Mouse (Mus musculus) lung, embryonic 16.5 days (tissue): Measurements from ENCODE around the gene Gpatch2. TPM values are rescaled to one million over a fixed set of nuclear protein-coding genes. Genes with fewer than 3 reads are reported as not detected.

Experiments used
- ATAC-seq: fragments of 200-750 bp; cut with Nextera tagmentation; 2 replicates; pipeline ENCODE4 v1.8.0; 2017; ENCODE audit warnings: low read depth, mild to moderate bottlenecking, moderate library complexity
- H3K27ac ChIP-seq: fragments of 300-500 bp; sonication (generic); 2 replicates; pipeline ENCODE4 v1.5.1; 2014; ENCODE audit warnings: mild to moderate bottlenecking, control low read depth, low read length
- H3K27me3 ChIP-seq: fragments of 300-500 bp; sonication (generic); 2 replicates; pipeline ENCODE4 v1.6.1; 2014; ENCODE audit warnings: low read depth, low read length, mixed read lengths; ENCODE audit not compliant: control insufficient read depth, insufficient read depth
- H3K36me3 ChIP-seq: fragments of 300-500 bp; sonication (generic); 2 replicates; pipeline ENCODE4 v1.6.1; 2014; ENCODE audit warnings: low read length; ENCODE audit not compliant: control insufficient read depth, insufficient read depth
- H3K4me1 ChIP-seq: fragments of 300-500 bp; sonication (generic); replicated peaks from 2 replicates; pipeline ENCODE4 v1.6.1; 2014; ENCODE audit warnings: low read length, mixed read lengths; ENCODE audit not compliant: control insufficient read depth, insufficient read depth
- H3K4me2 ChIP-seq: fragments of 300-500 bp; sonication (generic); 2 replicates; pipeline ENCODE4 v1.6.1; 2014; ENCODE audit warnings: low read depth, low read length, control low read depth
- H3K4me3 ChIP-seq: fragments of 300-500 bp; sonication (generic); 2 replicates; pipeline ENCODE4 v1.5.1; 2014; ENCODE audit warnings: mild to moderate bottlenecking, low read length, control low read depth
- H3K9ac ChIP-seq: fragments of 300-500 bp; sonication (generic); 2 replicates; pipeline ENCODE4 v1.6.1; 2014; ENCODE audit warnings: low read length, control low read depth
- H3K9me3 ChIP-seq: fragments of 300-500 bp; sonication (generic); 2 replicates; pipeline ENCODE4 v1.6.1; 2016; ENCODE audit warnings: low read length; ENCODE audit not compliant: control insufficient read depth
- whole genome bisulfite sequencing: fragments of 180-500 bp; shearing (Covaris S2); extraction: QIAGEN DNeasy Blood & Tissue Kit; methylation state at CpG from one replicate; pipeline ENCODE4 v1.1.7; 2014; 5-methylcytosine and 5-hydroxymethylcytosine counted together
- polyA plus RNA-seq: library from polyadenylated mRNA; unstranded; fragments of >200 nt; fragmentation: Nextera tagmentation; extraction: Ambion mirVana; gene quantifications from 2 replicates; pipeline ENCODE4 v1.2.1, GENCODE M21; 2015

Gene Gpatch2
- polyA plus RNA-seq, 1 experiment from 2014 or later: 18.5 TPM

GRCm38 (mm10) chr1:187345156-187345555 is 129.8 kb downstream of the Gpatch2 start:
- 86% methylated on average over 5 of the region's 5 CpGs for WGBS
- Histone ChIP-seq H3K4me2 (no peak overlapping the region), H3K9me3 (no peaks in the 10 kb centered on the region), H3K36me3 (peaks cover 14% of the 10 kb centered on the region), H3K9ac (no peak overlapping the region), H3K4me1 (no peaks in the 10 kb centered on the region), H3K4me3 (no peak overlapping the region), H3K27ac (no peak overlapping the region), H3K27me3 (no peaks in the 10 kb centered on the region)
- no peak for ATAC-seq

GRCm38 (mm10) chr1:187346923-187347322 is 131.6 kb downstream of the Gpatch2 start:
- Histone ChIP-seq H3K27me3 (no peaks in the 10 kb centered on the region), H3K27ac (no peak overlapping the region), H3K9me3 (no peaks in the 10 kb centered on the region), H3K36me3 (peaks cover 14% of the 10 kb centered on the region), H3K4me1 (no peaks in the 10 kb centered on the region), H3K4me2 (no peak overlapping the region), H3K4me3 (no peak overlapping the region), H3K9ac (no peak overlapping the region)
- no peak for ATAC-seq
- 92% methylated on average over 11 of the region's 11 CpGs for WGBS

GRCm38 (mm10) chr1:187347606-187348005 is 132.3 kb downstream of the Gpatch2 start:
- Histone ChIP-seq H3K9ac (no peak overlapping the region), H3K4me1 (no peaks in the 10 kb centered on the region), H3K4me2 (no peak overlapping the region), H3K36me3 (peaks cover 14% of the 10 kb centered on the region), H3K27me3 (no peaks in the 10 kb centered on the region), H3K9me3 (no peaks in the 10 kb centered on the region), H3K4me3 (no peak overlapping the region), H3K27ac (no peak overlapping the region)
- 83% methylated on average over 6 of the region's 6 CpGs for WGBS
- no peak for ATAC-seq

- Histone ChIP-seq H3K4me3 (no peak overlapping the region), H3K27ac (no peak overlapping the region), H3K4me1 (no peaks in the 10 kb centered on the region), H3K4me2 (no peak overlapping the region), H3K9me3 (no peaks in the 10 kb centered on the region), H3K36me3 (peaks cover 12% of the 10 kb centered on the region), H3K9ac (no peak overlapping the region), H3K27me3 (no peaks in the 10 kb centered on the region)
- 92% methylated on average over 26 of the region's 26 CpGs for WGBS
- ATAC-seq: no peak
Measured at GRCm38 (mm10) chr1:187348053-187348820, 132.9 kb downstream of the Gpatch2 start.

GRCm38 (mm10) chr1:187348859-187349258 is 133.6 kb downstream of the Gpatch2 start:
- Histone ChIP-seq H3K36me3 (peaks cover 12% of the 10 kb centered on the region), H3K9ac (no peak overlapping the region), H3K27ac (no peak overlapping the region), H3K27me3 (no peaks in the 10 kb centered on the region), H3K4me2 (no peak overlapping the region), H3K4me1 (no peaks in the 10 kb centered on the region), H3K9me3 (no peaks in the 10 kb centered on the region), H3K4me3 (no peak overlapping the region)
- no peak for ATAC-seq
- WGBS: 93% methylated on average over 14 of the region's 14 CpGs

GRCm38 (mm10) chr1:187356169-187356568 is 140.9 kb downstream of the Gpatch2 start:
- Histone ChIP-seq H3K4me2 (no peak overlapping the region), H3K36me3 (no peaks in the 10 kb centered on the region), H3K9ac (no peak overlapping the region), H3K27ac (no peak overlapping the region), H3K9me3 (no peaks in the 10 kb centered on the region), H3K27me3 (no peaks in the 10 kb centered on the region), H3K4me1 (0 out of 2 replicates have a peak, but pooled peaks cover 2% of the 10 kb centered on the region), H3K4me3 (no peak overlapping the region)
- 59% methylated on average over 15 of the region's 15 CpGs for WGBS
- ATAC-seq: peak; percentile 76

GRCm38 (mm10) chr1:187356904-187357303 is 141.6 kb downstream of the Gpatch2 start:
- Histone ChIP-seq H3K27ac (no peak overlapping the region), H3K36me3 (no peaks in the 10 kb centered on the region), H3K4me3 (no peak overlapping the region), H3K4me2 (no peak overlapping the region), H3K4me1 (0 out of 2 replicates have a peak, but pooled peaks cover 2% of the 10 kb centered on the region), H3K27me3 (no peaks in the 10 kb centered on the region), H3K9me3 (no peaks in the 10 kb centered on the region), H3K9ac (no peak overlapping the region)
- no peak for ATAC-seq
- WGBS: 85% methylated on average over 8 of the region's 8 CpGs

GRCm38 (mm10) chr1:187360240-187360639 is 144.9 kb downstream of the Gpatch2 start:
- H3K4me1 ChIP-seq: 0 out of 2 replicates have a peak, but pooled peaks cover 2% of the 10 kb centered on the region
- 39% methylated on average over 3 of the region's 3 CpGs for WGBS
- no peak overlapping the region for H3K27ac ChIP-seq

GRCm38 (mm10) chr1:187362536-187362935 is 147.2 kb downstream of the Gpatch2 start:
- H3K4me2 ChIP-seq: no peak overlapping the region
- no peaks in the 10 kb centered on the region for H3K9me3 ChIP-seq
- no peak overlapping the region for H3K9ac ChIP-seq
- H3K4me1 ChIP-seq: no peaks in the 10 kb centered on the region
- no peak overlapping the region for H3K4me3 ChIP-seq
- ATAC-seq: no peak
- H3K27ac ChIP-seq: no peak overlapping the region
- H3K27me3 ChIP-seq: no peaks in the 10 kb centered on the region
- H3K36me3 ChIP-seq: no peaks in the 10 kb centered on the region
- WGBS: 81% methylated on average over 5 of the region's 5 CpGs

More at GRCm38 (mm10) chr1:187360240-187360639, 144.9 kb downstream of the Gpatch2 start:
- Histone ChIP-seq H3K4me3 (no peak overlapping the region), H3K36me3 (no peaks in the 10 kb centered on the region), H3K4me2 (no peak overlapping the region), H3K27me3 (no peaks in the 10 kb centered on the region), H3K9me3 (no peaks in the 10 kb centered on the region), H3K9ac (no peak overlapping the region)
- ATAC-seq: no peak
